26 mouse cellular contexts compared by ENCODE assay signal in the genomic region with DNA sequence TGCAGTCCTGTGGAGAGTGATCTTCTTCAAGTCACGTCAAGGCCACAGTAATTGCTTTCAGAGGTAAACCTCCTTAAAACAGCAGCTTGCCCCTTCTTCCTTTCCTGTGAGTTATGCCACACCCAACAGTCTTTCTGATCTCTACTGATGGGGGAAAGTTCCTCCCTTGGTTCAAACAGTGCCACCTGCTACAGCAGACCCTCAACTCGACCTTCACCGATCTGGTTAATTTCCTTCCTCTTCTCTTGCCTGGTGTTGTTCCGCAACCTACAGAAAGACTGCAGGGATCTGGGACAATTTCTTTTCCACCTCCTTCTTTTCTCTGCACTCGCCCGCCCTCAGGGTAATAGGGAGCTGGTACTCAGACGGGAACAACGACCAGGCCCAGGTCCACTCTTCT. TPM values are rescaled to one million over a fixed set of nuclear protein-coding genes. Genes with fewer than 3 reads are reported as not detected.
DNase-seq lines count a peak whose midpoint lies in the region; ATAC-seq and TF ChIP-seq lines count a peak whose summit lies in the region.
"Had no signal": no experiment of that assay in that cellular context is flagged by ENCODE, and none has a peak within 500 bp of the region (broad histone marks: within the 10 kb centered on the region; RNA-seq: fewer than 3 reads in every experiment).

No protein-coding gene starts in this region.

- DNase-seq in embryo, embryonic 11 days, result no peak
- DNase-seq in cerebellum, adult 2 months, result no peak
- DNase-seq: adrenal gland, adult 8-10 months; adrenal gland, postnatal 25 days; B cell, adult 2 months; cerebellum, adult 11 months; cerebellum, adult 18-20 months; cerebellum, adult 9-11 months; cerebellum, postnatal 14 days; cerebellum, postnatal 36 days had no signal

- no peak overlapping the region for H3K4me3 ChIP-seq in cerebellum, adult 2 months (replicated peaks; ENCODE audit: insufficient read depth, low read depth, low read length)
- H3K4me3 ChIP-seq: embryonic facial prominence, embryonic 13.5 days; embryonic facial prominence, embryonic 15.5 days; erythroblast, embryonic 14.5 days; forebrain, embryonic 10.5 days; forebrain, embryonic 12.5 days had no signal

- WGBS in cerebellum, adult 2 months, result 81% methylated on average over 8 of the region's 8 CpGs

- no peak overlapping the region for H3K27ac ChIP-seq in cerebellum, adult 2 months (ENCODE audit: insufficient read depth, low read length)
- H3K27ac ChIP-seq: embryonic facial prominence, embryonic 13.5 days; embryonic facial prominence, embryonic 15.5 days; forebrain, embryonic 10.5 days; forebrain, embryonic 12.5 days had no signal

- peak; percentile 42; the same call in 1 of the 2 replicates for ATAC-seq in common myeloid progenitor, adult 5-6 weeks (replicated peaks; ENCODE audit: low read depth, poor library complexity, severe bottlenecking)
- ATAC-seq in megakaryocyte, adult 5-6 weeks (ENCODE audit: poor library complexity, severe bottlenecking), result peak; percentile 24; the same call in 1 of the 2 replicates
- 0 out of 2 replicates have a peak, but pooled peaks have one; percentile 18 for ATAC-seq in megakaryocyte-erythroid progenitor cell, adult 5-6 weeks (replicated peaks; ENCODE audit: low FRiP score, low TSS enrichment, poor library complexity, severe bottlenecking)
- ATAC-seq: activated CD4-positive, CD25-positive, alpha-beta regulatory T cell, adult 4 months; CD4-positive, CD25-positive, alpha-beta regulatory T cell, adult 4 months; forebrain, embryonic 14.5 days; forebrain, embryonic 16.5 days; Patski had no signal

- no peak for TF ChIP-seq POLR2A in cerebellum, adult 2 months (IDR thresholded peaks at IDR 0.05; ENCODE audit: borderline replicate concordance, insufficient read depth, low read length)

- no peak for TF ChIP-seq CTCF in cerebellum, adult 2 months (IDR thresholded peaks at IDR 0.05; ENCODE audit: borderline replicate concordance, insufficient read depth, low read depth, low read length)

- H3K4me1 ChIP-seq in cerebellum, adult 2 months (ENCODE audit: control insufficient read depth, insufficient read depth, low read length), result no peaks in the 10 kb centered on the region
- H3K4me1 ChIP-seq: embryonic facial prominence, embryonic 13.5 days; embryonic facial prominence, embryonic 15.5 days; forebrain, embryonic 10.5 days; forebrain, embryonic 12.5 days had no signal

- H3K27me3 ChIP-seq in cerebellum, adult 2 months (ENCODE audit: control insufficient read depth, insufficient read depth, low read length), result no peaks in the 10 kb centered on the region; the same call in 1 of the 2 replicates
- H3K27me3 ChIP-seq: CH12.LX; embryonic facial prominence, embryonic 13.5 days; embryonic facial prominence, embryonic 15.5 days; forebrain, embryonic 12.5 days; Patski had no signal

RNA-seq across cellular contexts. Expression of gene Slc5a7, which starts 48.8 kb away (rescaled TPM):
- not detected in 2 replicates for total RNA-seq in common myeloid progenitor, adult 5-6 weeks (2017)
- not detected in 2 replicates for total RNA-seq in megakaryocyte, adult 5-6 weeks (2015)
- not detected in 2 replicates for total RNA-seq in megakaryocyte, adult 5-6 weeks (2017)
- not detected in 2 replicates for total RNA-seq in megakaryocyte-erythroid progenitor cell, adult 5-6 weeks (2014; fragmentation: Nextera tagmentation)
- not detected in 2 replicates for total RNA-seq in megakaryocyte-erythroid progenitor cell, adult 5-6 weeks (2017)
- polyA plus RNA-seq in cerebellum, adult 2 months (2012; rRNA removed), result 7.3 and 10.0 TPM in 2 replicates
- total RNA-seq: adrenal gland, adult 18-20 months; adrenal gland, postnatal 25 days; CH12.LX had no signal
- polyA plus RNA-seq: activated CD4-positive, CD25-positive, alpha-beta regulatory T cell, adult 4 months; CD4-positive, CD25-positive, alpha-beta regulatory T cell, adult 4 months; erythroblast, embryonic 14.5 days; G1E; Patski had no signal
